ENCODE assay signal across 7 mouse cellular contexts in genomic region chr8:94771941-94772670, GRCm38 (mm10). TPM values are rescaled to one million over a fixed set of nuclear protein-coding genes. Genes with fewer than 3 reads are reported as not detected.
A peak's percentile ranks its signal among the peaks of the same experiment; 100 is the strongest.
DNase-seq lines count a peak whose midpoint lies in the region; ATAC-seq and TF ChIP-seq lines count a peak whose summit lies in the region.

Gene Cx3cl1, plus strand, starts transcription at chr8:94772009.

- under 1% methylated on average over 38 of the region's 38 CpGs for WGBS in kidney, embryonic 14.5 days
- under 1% methylated on average over 38 of the region's 38 CpGs for WGBS in limb, embryonic 12.5 days
- under 1% methylated on average over 38 of the region's 38 CpGs for WGBS in midbrain, embryonic 15.5 days

- H3K27me3 ChIP-seq in kidney, embryonic 14.5 days (ENCODE audit: control insufficient read depth, insufficient read depth, low read length): peaks cover 32% of the 10 kb centered on the region
- peaks cover 69% of the 10 kb centered on the region for H3K27me3 ChIP-seq in limb, embryonic 12.5 days
- H3K27me3 ChIP-seq in midbrain, embryonic 15.5 days (replicated peaks): peaks cover 5% of the 10 kb centered on the region; the same call in 1 of the 2 replicates
- no peaks in the 10 kb centered on the region for H3K27me3 ChIP-seq in testis, adult 2 months (ENCODE audit: control insufficient read depth, insufficient read depth, low read length)

- DNase-seq in brain, embryonic 18.5 days (ENCODE audit: low read depth, low spot score): peak; percentile 58
- DNase-seq in heart, adult 9 months (ENCODE audit: low spot score in 2 of 2): peak; percentile 86 to 87

- H3K4me3 ChIP-seq in embryonic fibroblast, embryonic 13.5 days (ENCODE audit: insufficient read depth, low read length): peak within 1 kb of the TSS; percentile 59
- H3K4me3 ChIP-seq in kidney, embryonic 14.5 days (ENCODE audit: low read length): peak within 1 kb of the TSS; percentile 46
- H3K4me3 ChIP-seq in limb, embryonic 12.5 days (replicated peaks): peak within 1 kb of the TSS; percentile 53
- H3K4me3 ChIP-seq in midbrain, embryonic 15.5 days: peak within 1 kb of the TSS; percentile 64
- H3K4me3 ChIP-seq in testis, adult 2 months (ENCODE audit: control insufficient read depth, low read depth, low read length): peak within 1 kb of the TSS; percentile 79

- no peaks in the 10 kb centered on the region for H3K9me3 ChIP-seq in kidney, embryonic 14.5 days (ENCODE audit: control insufficient read depth, low read length)
- H3K9me3 ChIP-seq in limb, embryonic 12.5 days: no peaks in the 10 kb centered on the region
- no peaks in the 10 kb centered on the region for H3K9me3 ChIP-seq in midbrain, embryonic 15.5 days

- TF ChIP-seq POLR2A in embryonic fibroblast, embryonic 13.5 days (IDR thresholded peaks at IDR 0.05; ENCODE audit: low read depth, low read length): peak; percentile 97
- TF ChIP-seq POLR2A in testis, adult 2 months (IDR thresholded peaks at IDR 0.05; ENCODE audit: control insufficient read depth, low read depth, low read length): peak; percentile 74

- TF ChIP-seq CTCF in embryonic fibroblast, embryonic 13.5 days (IDR thresholded peaks at IDR 0.05; ENCODE audit: borderline replicate concordance, insufficient read depth, low read length): no peak
- TF ChIP-seq CTCF in testis, adult 2 months (IDR thresholded peaks at IDR 0.05; ENCODE audit: control insufficient read depth, insufficient read depth, insufficient replicate concordance, low read depth, low read length): no peak

- peak; percentile 85 for ATAC-seq in kidney, embryonic 14.5 days (ENCODE audit: low FRiP score, low TSS enrichment)
- ATAC-seq in limb, embryonic 12.5 days (ENCODE audit: insufficient number of reproducible peaks, insufficient read depth, low FRiP score, low TSS enrichment, low read depth): peak; percentile 71
- peak; percentile 88 for ATAC-seq in midbrain, embryonic 15.5 days (replicated peaks)

- H3K4me1 ChIP-seq in embryonic fibroblast, embryonic 13.5 days (ENCODE audit: control insufficient read depth, insufficient read depth, low read length): peaks cover 12% of the 10 kb centered on the region
- H3K4me1 ChIP-seq in kidney, embryonic 14.5 days (ENCODE audit: control insufficient read depth, insufficient read depth, low read length): peaks cover 13% of the 10 kb centered on the region
- H3K4me1 ChIP-seq in limb, embryonic 12.5 days (replicated peaks): peaks cover 35% of the 10 kb centered on the region
- peaks cover 33% of the 10 kb centered on the region for H3K4me1 ChIP-seq in midbrain, embryonic 15.5 days
- H3K4me1 ChIP-seq in testis, adult 2 months (ENCODE audit: control insufficient read depth, insufficient read depth, low read length): peaks cover 12% of the 10 kb centered on the region

- H3K4me2 ChIP-seq in kidney, embryonic 14.5 days (replicated peaks; ENCODE audit: low read depth, low read length): peak within 1 kb of the TSS; percentile 93
- H3K4me2 ChIP-seq in limb, embryonic 12.5 days: peak within 1 kb of the TSS; percentile 94
- H3K4me2 ChIP-seq in midbrain, embryonic 15.5 days: peak within 1 kb of the TSS; percentile 82

- no peaks in the 10 kb centered on the region for H3K36me3 ChIP-seq in kidney, embryonic 14.5 days (ENCODE audit: control insufficient read depth, insufficient read depth, low read length)
- no peaks in the 10 kb centered on the region for H3K36me3 ChIP-seq in limb, embryonic 12.5 days
- no peaks in the 10 kb centered on the region for H3K36me3 ChIP-seq in midbrain, embryonic 15.5 days (replicated peaks)
- no peaks in the 10 kb centered on the region for H3K36me3 ChIP-seq in testis, adult 2 months (ENCODE audit: control insufficient read depth, insufficient read depth, low read length)

- H3K27ac ChIP-seq in embryonic fibroblast, embryonic 13.5 days (ENCODE audit: insufficient read depth, low read length): no peak within 1 kb of the TSS
- no peak within 1 kb of the TSS for H3K27ac ChIP-seq in kidney, embryonic 14.5 days (ENCODE audit: low read depth, low read length)
- H3K27ac ChIP-seq in limb, embryonic 12.5 days: no peak within 1 kb of the TSS
- H3K27ac ChIP-seq in midbrain, embryonic 15.5 days: peak within 1 kb of the TSS; percentile 75
- H3K27ac ChIP-seq in testis, adult 2 months (ENCODE audit: control insufficient read depth, insufficient read depth, low read depth, low read length): no peak within 1 kb of the TSS

- peak within 1 kb of the TSS; percentile 61 for H3K9ac ChIP-seq in kidney, embryonic 14.5 days (ENCODE audit: low read depth, low read length)
- H3K9ac ChIP-seq in limb, embryonic 12.5 days (replicated peaks): peak within 1 kb of the TSS; percentile 72
- peak within 1 kb of the TSS; percentile 52 for H3K9ac ChIP-seq in midbrain, embryonic 15.5 days

RNA-seq across cellular contexts. Expression of gene Cx3cl1, which starts in this region (rescaled TPM):
- polyA plus RNA-seq in embryonic fibroblast, embryonic 13.5 days (2011; ENCODE audit: insufficient read length, low read depth, missing spikeins): 30.9 and 34.7 TPM in 2 replicates
- 4.2 and 7.4 TPM in 2 replicates for polyA plus RNA-seq in kidney, embryonic 14.5 days (2014; fragmentation: Nextera tagmentation; extraction: Ambion mirVana)
- polyA plus RNA-seq in limb, embryonic 12.5 days (2016; fragmentation: Nextera tagmentation; extraction: Ambion mirVana): 5.3 and 7.5 TPM in 2 replicates
- polyA plus RNA-seq in midbrain, embryonic 15.5 days (2015; fragmentation: Nextera tagmentation; extraction: Ambion mirVana): 34.2 and 41.3 TPM in 2 replicates
- 5.4 and 6.4 TPM in 2 replicates for polyA plus RNA-seq in testis, adult 2 months (2012; rRNA removed)
